Mouse (Mus musculus): ENCODE data around the gene Fam13c.

The Fam13c gene

GRCm38 (mm10) chr10:70520143-70521131 lies 80.2 kb downstream of the Fam13c start:
- DNase-seq (ENCODE audit: low spot score in 2 of 2) = peak in 1 of 2 experiments; percentile 36

GRCm38 (mm10) chr10:70521379-70521778 lies 81.1 kb downstream of the Fam13c start:
- no peak for DNase-seq (ENCODE audit: low spot score in 2 of 2)

GRCm38 (mm10) chr10:70530185-70530823 lies 90.0 kb downstream of the Fam13c start:
- no peak for DNase-seq (ENCODE audit: low spot score in 2 of 2)

- DNase-seq (ENCODE audit: low spot score in 2 of 2) = no peak
Observed at GRCm38 (mm10) chr10:70532249-70532648, 92.0 kb downstream of the Fam13c start.

- no peak for DNase-seq (ENCODE audit: low spot score in 2 of 2)
Observed at GRCm38 (mm10) chr10:70533301-70533781, 93.1 kb downstream of the Fam13c start.

- DNase-seq (ENCODE audit: low spot score in 2 of 2) = no peak
Observed at GRCm38 (mm10) chr10:70533986-70534385, 93.7 kb downstream of the Fam13c start.

GRCm38 (mm10) chr10:70534571-70534970 lies 94.3 kb downstream of the Fam13c start:
- DNase-seq (ENCODE audit: low spot score in 2 of 2) = no peak

- no peak for DNase-seq (ENCODE audit: low spot score in 2 of 2)
Observed at GRCm38 (mm10) chr10:70535401-70535800, 95.1 kb downstream of the Fam13c start.

GRCm38 (mm10) chr10:70537694-70538093 lies 97.4 kb downstream of the Fam13c start:
- DNase-seq (ENCODE audit: low spot score in 2 of 2) = no peak

- DNase-seq (ENCODE audit: low spot score in 2 of 2) = no peak
Observed at GRCm38 (mm10) chr10:70539251-70539650, 99.0 kb downstream of the Fam13c start.

- DNase-seq (ENCODE audit: low spot score in 2 of 2) = no peak
Observed at GRCm38 (mm10) chr10:70540456-70541195, 100.3 kb downstream of the Fam13c start.

GRCm38 (mm10) chr10:70542857-70543256 lies 102.6 kb downstream of the Fam13c start:
- DNase-seq (ENCODE audit: low spot score in 2 of 2) = no peak

GRCm38 (mm10) chr10:70552531-70552930 lies 112.2 kb downstream of the Fam13c start:
- DNase-seq (ENCODE audit: low spot score in 2 of 2) = no peak

- DNase-seq (ENCODE audit: low spot score in 2 of 2) = peak; percentile 61 to 75
Observed at GRCm38 (mm10) chr10:70563636-70564035, 123.4 kb downstream of the Fam13c start.

- no peak for DNase-seq (ENCODE audit: low spot score in 2 of 2)
Observed at GRCm38 (mm10) chr10:70581556-70582211, 141.4 kb downstream of the Fam13c start.

GRCm38 (mm10) chr10:70584171-70584570 lies 143.9 kb downstream of the Fam13c start:
- no peak for DNase-seq (ENCODE audit: low spot score in 2 of 2)

- DNase-seq (ENCODE audit: low spot score in 2 of 2) = no peak
Observed at GRCm38 (mm10) chr10:70586876-70587405, 146.7 kb downstream of the Fam13c start.

- no peak for DNase-seq (ENCODE audit: low spot score in 2 of 2)
Observed at GRCm38 (mm10) chr10:70594007-70594406, 153.7 kb downstream of the Fam13c start.

GRCm38 (mm10) chr10:70598081-70598515 lies 157.8 kb downstream of the Fam13c start:
- DNase-seq (ENCODE audit: low spot score in 2 of 2) = no peak

- peak; percentile 25 to 43 for DNase-seq (ENCODE audit: low spot score in 2 of 2)
Observed at GRCm38 (mm10) chr10:70598516-70599125, 158.3 kb downstream of the Fam13c start.

Measured in frontal cortex, postnatal 25 days (tissue).